Mouse (Mus musculus) testis, adult 2 months (tissue): Measurements from ENCODE around the gene Olfr287.

Experiments used
- CTCF ChIP-seq: fragments of 200-500 bp; IDR thresholded peaks from 2 replicates; pipeline ENCODE4 v1.5.1; 2012; ENCODE audit warnings: low read depth, mild to moderate bottlenecking, inconsistent platforms, low read length, moderate library complexity; ENCODE audit not compliant: control insufficient read depth, insufficient read depth, insufficient replicate concordance
- POLR2A ChIP-seq: fragments of 200-500 bp; IDR thresholded peaks from 2 replicates; pipeline ENCODE4 v1.6.1; 2012; ENCODE audit warnings: low read depth, mild to moderate bottlenecking, inconsistent platforms, low read length, moderate library complexity; ENCODE audit not compliant: control insufficient read depth

DNA sequence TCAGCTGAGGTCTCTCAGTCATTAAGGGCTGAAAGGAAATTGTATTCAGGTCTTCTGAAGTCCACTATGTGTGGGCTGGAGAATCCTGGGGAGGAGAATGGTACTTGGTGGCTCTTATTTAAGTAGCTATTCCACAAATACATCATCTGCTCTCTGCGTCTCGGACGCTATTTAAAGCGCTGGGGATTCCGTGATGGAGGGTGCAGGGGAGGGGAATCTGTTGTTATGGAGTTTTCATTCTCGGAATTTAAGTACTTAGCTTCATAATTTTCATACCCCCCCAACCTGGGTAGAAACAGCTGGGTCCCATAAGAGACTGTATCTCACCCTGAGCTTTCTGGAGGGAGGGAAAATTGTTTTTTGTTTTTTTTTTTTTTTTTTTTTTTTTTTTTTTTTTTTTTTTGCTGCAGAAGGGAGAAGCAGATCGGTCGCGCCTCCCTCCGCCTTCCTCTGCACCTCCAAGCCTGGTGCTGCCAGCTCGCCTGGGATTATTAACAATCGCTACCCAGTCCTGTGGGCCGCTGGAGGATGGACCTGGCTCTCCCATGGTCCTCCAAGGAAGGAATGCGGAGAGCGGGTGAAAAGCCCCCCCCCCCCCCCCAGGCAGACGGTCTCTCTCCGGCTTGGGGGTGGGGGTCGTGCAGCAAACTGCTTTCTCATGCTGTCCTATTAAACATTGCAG, 53.8 kb downstream of the Olfr287 start, which contains the start of gene Ccdc184:
- TF ChIP-seq CTCF = no peak
- no peak for TF ChIP-seq POLR2A
